Mouse (Mus musculus): ENCODE data around the gene Alk. TPM values are rescaled to one million over a fixed set of nuclear protein-coding genes. Genes with fewer than 3 reads are reported as not detected.

Gene Alk
- polyA plus RNA-seq, 1 experiment = not detected

DNA sequence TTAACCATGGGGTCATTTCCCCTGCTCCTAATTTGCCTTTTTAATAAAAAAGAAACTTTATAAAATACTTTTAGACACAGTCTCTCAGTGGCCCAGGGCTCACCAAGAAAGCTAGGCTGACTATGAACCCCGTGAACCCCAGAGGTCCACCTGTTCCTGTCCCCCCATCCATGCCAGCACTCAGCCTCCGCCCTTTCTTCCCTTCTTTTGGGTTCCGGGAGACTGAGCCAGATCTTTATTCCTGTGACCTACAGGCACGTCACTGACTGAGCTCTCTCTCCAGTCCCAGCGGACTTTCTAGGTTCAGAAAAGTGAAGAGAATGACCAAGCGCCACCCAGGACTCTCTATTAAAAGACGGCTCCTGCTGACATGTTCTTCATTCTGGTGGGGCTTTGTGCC, 728.9 kb downstream of the Alk start:
- Histone ChIP-seq H3K36me3 (ENCODE audit: control insufficient read depth, insufficient read depth, low read length, poor library complexity, severe bottlenecking) (no peaks in the 10 kb centered on the region), H3K27me3 (ENCODE audit: control insufficient read depth, insufficient read depth, low read length, poor library complexity, severe bottlenecking) (no peaks in the 10 kb centered on the region), H3K9me3 (replicated peaks; ENCODE audit: control insufficient read depth, insufficient read depth, low read length, poor library complexity, severe bottlenecking) (no peaks in the 10 kb centered on the region), H3K27ac (ENCODE audit: insufficient read depth, low read length) (no peak overlapping the region), H3K4me3 (ENCODE audit: low read depth, low read length) (no peak overlapping the region), H3K9ac (ENCODE audit: low read depth, poor library complexity, severe bottlenecking) (no peak overlapping the region), H3K4me1 (ENCODE audit: control insufficient read depth, insufficient read depth, low read length) (no peaks in the 10 kb centered on the region)
- TF ChIP-seq EP300 (IDR thresholded peaks at IDR 0.05; ENCODE audit: insufficient read depth, low read depth, low read length) = no peak
- TF ChIP-seq POLR2A (IDR thresholded peaks at IDR 0.05; ENCODE audit: insufficient read depth, low read length) = no peak
- no peak for TF ChIP-seq CTCF (IDR thresholded peaks at IDR 0.05; ENCODE audit: low read depth, low read length)

DNA sequence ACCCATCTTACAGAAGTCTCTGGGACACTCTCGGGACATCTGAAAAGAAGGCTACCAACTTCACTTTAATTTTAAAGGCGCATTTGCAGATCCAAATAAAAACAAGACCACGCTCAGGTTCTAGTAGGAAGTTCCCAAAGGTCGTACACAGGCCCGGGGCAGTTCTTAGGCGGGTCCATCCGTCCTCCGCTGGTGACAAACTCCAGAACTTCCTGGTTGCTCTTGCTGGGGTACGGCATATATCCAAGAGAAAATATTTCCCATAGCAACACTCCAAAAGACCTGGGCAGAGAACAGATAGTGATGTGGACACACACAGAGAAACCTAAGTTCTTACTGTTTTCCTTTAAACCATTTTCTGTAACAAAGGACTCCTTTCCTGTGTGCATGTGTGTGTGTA, 729.6 kb downstream of the Alk start:
- no peaks in the 10 kb centered on the region for H3K4me1 ChIP-seq (ENCODE audit: control insufficient read depth, insufficient read depth, low read length)
- peaks cover under 1% of the 10 kb centered on the region; the same call in 1 of the 2 replicates for H3K27me3 ChIP-seq (ENCODE audit: control insufficient read depth, insufficient read depth, low read length, poor library complexity, severe bottlenecking)
- no peaks in the 10 kb centered on the region for H3K9me3 ChIP-seq (replicated peaks; ENCODE audit: control insufficient read depth, insufficient read depth, low read length, poor library complexity, severe bottlenecking)
- no peak overlapping the region for H3K27ac ChIP-seq (ENCODE audit: insufficient read depth, low read length)
- no peaks in the 10 kb centered on the region for H3K36me3 ChIP-seq (ENCODE audit: control insufficient read depth, insufficient read depth, low read length, poor library complexity, severe bottlenecking)
- no peak overlapping the region for H3K4me3 ChIP-seq (ENCODE audit: low read depth, low read length)
- H3K9ac ChIP-seq (ENCODE audit: low read depth, poor library complexity, severe bottlenecking) = no peak overlapping the region
- no peak for TF ChIP-seq CTCF (IDR thresholded peaks at IDR 0.05; ENCODE audit: low read depth, low read length)
- no peak for TF ChIP-seq EP300 (IDR thresholded peaks at IDR 0.05; ENCODE audit: insufficient read depth, low read depth, low read length)
- no peak for TF ChIP-seq POLR2A (IDR thresholded peaks at IDR 0.05; ENCODE audit: insufficient read depth, low read length)

GRCm38 (mm10) chr17:71874077-71874476, 730.4 kb downstream of the Alk start:
- Histone ChIP-seq H3K4me3 (ENCODE audit: low read depth, low read length) (no peak overlapping the region), H3K9ac (ENCODE audit: low read depth, poor library complexity, severe bottlenecking) (no peak overlapping the region), H3K36me3 (ENCODE audit: control insufficient read depth, insufficient read depth, low read length, poor library complexity, severe bottlenecking) (no peaks in the 10 kb centered on the region), H3K4me1 (ENCODE audit: control insufficient read depth, insufficient read depth, low read length) (no peaks in the 10 kb centered on the region), H3K27me3 (ENCODE audit: control insufficient read depth, insufficient read depth, low read length, poor library complexity, severe bottlenecking) (peaks cover 5% of the 10 kb centered on the region; the same call in 1 of the 2 replicates), H3K9me3 (replicated peaks; ENCODE audit: control insufficient read depth, insufficient read depth, low read length, poor library complexity, severe bottlenecking) (no peaks in the 10 kb centered on the region), H3K27ac (ENCODE audit: insufficient read depth, low read length) (no peak overlapping the region)
- TF ChIP-seq POLR2A (IDR thresholded peaks at IDR 0.05; ENCODE audit: insufficient read depth, low read length) = no peak
- TF ChIP-seq EP300 (IDR thresholded peaks at IDR 0.05; ENCODE audit: insufficient read depth, low read depth, low read length) = no peak
- peak; percentile 79 for TF ChIP-seq CTCF (IDR thresholded peaks at IDR 0.05; ENCODE audit: low read depth, low read length)

DNA sequence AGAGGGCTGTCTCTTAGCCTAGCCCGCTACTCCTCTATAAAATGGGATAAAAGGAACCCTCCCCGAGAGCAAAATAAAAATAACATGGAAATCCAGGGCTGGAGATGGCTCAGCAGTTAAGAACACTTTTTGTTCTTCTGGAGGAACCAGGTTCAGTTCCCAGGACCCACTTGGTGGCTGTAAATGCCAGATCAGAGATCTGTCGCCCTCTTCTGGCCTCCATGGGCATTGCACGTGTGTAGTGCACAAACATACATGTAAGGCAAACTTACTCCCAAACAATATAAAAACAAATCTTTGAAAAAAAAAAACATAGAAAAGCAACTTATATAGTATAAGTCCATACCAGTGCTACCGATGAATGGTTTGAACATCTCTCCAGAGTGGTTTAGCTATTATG, 731.5 kb downstream of the Alk start:
- H3K4me3 ChIP-seq (ENCODE audit: low read depth, low read length) = no peak overlapping the region
- H3K27ac ChIP-seq (ENCODE audit: insufficient read depth, low read length) = no peak overlapping the region
- no peaks in the 10 kb centered on the region for H3K4me1 ChIP-seq (ENCODE audit: control insufficient read depth, insufficient read depth, low read length)
- TF ChIP-seq EP300 (IDR thresholded peaks at IDR 0.05; ENCODE audit: insufficient read depth, low read depth, low read length) (no peak), CTCF (IDR thresholded peaks at IDR 0.05; ENCODE audit: low read depth, low read length) (peak; percentile 80)
- no peaks in the 10 kb centered on the region for H3K9me3 ChIP-seq (replicated peaks; ENCODE audit: control insufficient read depth, insufficient read depth, low read length, poor library complexity, severe bottlenecking)
- H3K27me3 ChIP-seq (ENCODE audit: control insufficient read depth, insufficient read depth, low read length, poor library complexity, severe bottlenecking) = peaks cover 5% of the 10 kb centered on the region; the same call in 1 of the 2 replicates
- no peaks in the 10 kb centered on the region for H3K36me3 ChIP-seq (ENCODE audit: control insufficient read depth, insufficient read depth, low read length, poor library complexity, severe bottlenecking)
- H3K9ac ChIP-seq (ENCODE audit: low read depth, poor library complexity, severe bottlenecking) = no peak overlapping the region

GRCm38 (mm10) chr17:71871981-71872380, 732.4 kb downstream of the Alk start:
- Histone ChIP-seq H3K9me3 (replicated peaks; ENCODE audit: control insufficient read depth, insufficient read depth, low read length, poor library complexity, severe bottlenecking) (no peaks in the 10 kb centered on the region; the same call in 1 of the 2 replicates), H3K27me3 (ENCODE audit: control insufficient read depth, insufficient read depth, low read length, poor library complexity, severe bottlenecking) (peaks cover 5% of the 10 kb centered on the region; the same call in 1 of the 2 replicates)
- no peak for TF ChIP-seq EP300 (IDR thresholded peaks at IDR 0.05; ENCODE audit: insufficient read depth, low read depth, low read length)
- no peak for TF ChIP-seq POLR2A (IDR thresholded peaks at IDR 0.05; ENCODE audit: insufficient read depth, low read length)
- TF ChIP-seq CTCF (IDR thresholded peaks at IDR 0.05; ENCODE audit: low read depth, low read length) = no peak

GRCm38 (mm10) chr17:71870641-71871040, 733.8 kb downstream of the Alk start:
- Histone ChIP-seq H3K27me3 (ENCODE audit: control insufficient read depth, insufficient read depth, low read length, poor library complexity, severe bottlenecking) (peaks cover 5% of the 10 kb centered on the region; the same call in 1 of the 2 replicates), H3K9me3 (replicated peaks; ENCODE audit: control insufficient read depth, insufficient read depth, low read length, poor library complexity, severe bottlenecking) (no peaks in the 10 kb centered on the region; the same call in 1 of the 2 replicates), H3K9ac (ENCODE audit: low read depth, poor library complexity, severe bottlenecking) (no peak overlapping the region), H3K36me3 (ENCODE audit: control insufficient read depth, insufficient read depth, low read length, poor library complexity, severe bottlenecking) (no peaks in the 10 kb centered on the region), H3K4me3 (ENCODE audit: low read depth, low read length) (no peak overlapping the region), H3K27ac (ENCODE audit: insufficient read depth, low read length) (no peak overlapping the region), H3K4me1 (ENCODE audit: control insufficient read depth, insufficient read depth, low read length) (no peaks in the 10 kb centered on the region)
- TF ChIP-seq CTCF (IDR thresholded peaks at IDR 0.05; ENCODE audit: low read depth, low read length) (no peak), POLR2A (IDR thresholded peaks at IDR 0.05; ENCODE audit: insufficient read depth, low read length) (no peak), EP300 (IDR thresholded peaks at IDR 0.05; ENCODE audit: insufficient read depth, low read depth, low read length) (no peak)

More at GRCm38 (mm10) chr17:71871981-71872380, 732.4 kb downstream of the Alk start:
- no peaks in the 10 kb centered on the region for H3K36me3 ChIP-seq (ENCODE audit: control insufficient read depth, insufficient read depth, low read length, poor library complexity, severe bottlenecking)
- H3K9ac ChIP-seq (ENCODE audit: low read depth, poor library complexity, severe bottlenecking) = no peak overlapping the region
- H3K27ac ChIP-seq (ENCODE audit: insufficient read depth, low read length) = no peak overlapping the region
- no peaks in the 10 kb centered on the region for H3K4me1 ChIP-seq (ENCODE audit: control insufficient read depth, insufficient read depth, low read length)
- H3K4me3 ChIP-seq (ENCODE audit: low read depth, low read length) = no peak overlapping the region
